Mouse (Mus musculus): ENCODE data around the gene Retreg1. TPM values are rescaled to one million over a fixed set of nuclear protein-coding genes. Genes with fewer than 3 reads are reported as not detected.
"Not testable (repeated sequence)": the region's sequence is repeated elsewhere in the genome, so short reads cannot be mapped to it uniquely, and the experiment has no call there.

Gene Retreg1
- polyA plus RNA-seq, 1 experiment from 2014 or later, result 13.4 TPM

DNA sequence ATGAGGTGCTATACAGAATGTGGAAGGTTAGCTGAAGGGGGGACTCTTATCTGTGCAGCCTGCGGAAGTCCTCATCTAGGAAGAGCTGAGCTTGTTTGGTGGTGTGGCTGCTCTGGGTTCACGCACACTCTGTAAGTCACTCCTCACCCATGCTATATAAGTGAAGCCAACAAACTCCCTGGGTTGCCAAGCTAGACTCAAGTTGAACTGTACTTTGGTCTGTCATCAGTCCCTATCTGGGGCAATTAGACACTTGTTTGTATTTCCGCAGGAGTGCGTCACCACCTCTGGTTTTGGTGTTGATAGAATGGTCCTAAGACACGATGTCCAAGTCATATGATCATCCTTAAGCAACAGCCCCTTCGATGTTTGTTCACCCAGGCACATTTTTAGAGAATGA is 132.8 kb downstream of the Retreg1 start:
- Histone ChIP-seq H3K27ac (ENCODE audit: low read length) (no peak overlapping the region), H3K4me2 (ENCODE audit: low read depth, low read length) (no peak overlapping the region), H3K27me3 (replicated peaks; ENCODE audit: control insufficient read depth, insufficient read depth, low read length) (no peaks in the 10 kb centered on the region), H3K9me3 (ENCODE audit: control insufficient read depth, low read length) (no peaks in the 10 kb centered on the region), H3K36me3 (ENCODE audit: control insufficient read depth, insufficient read depth, low read length) (no peaks in the 10 kb centered on the region), H3K9ac (ENCODE audit: low read depth, low read length) (no peak overlapping the region), H3K4me3 (ENCODE audit: low read length) (no peak overlapping the region), H3K4me1 (ENCODE audit: control insufficient read depth, insufficient read depth, low read length) (no peaks in the 10 kb centered on the region)
- ATAC-seq, result peak; percentile 95
- 76% methylated on average over 6 of the region's 6 CpGs for WGBS

DNA sequence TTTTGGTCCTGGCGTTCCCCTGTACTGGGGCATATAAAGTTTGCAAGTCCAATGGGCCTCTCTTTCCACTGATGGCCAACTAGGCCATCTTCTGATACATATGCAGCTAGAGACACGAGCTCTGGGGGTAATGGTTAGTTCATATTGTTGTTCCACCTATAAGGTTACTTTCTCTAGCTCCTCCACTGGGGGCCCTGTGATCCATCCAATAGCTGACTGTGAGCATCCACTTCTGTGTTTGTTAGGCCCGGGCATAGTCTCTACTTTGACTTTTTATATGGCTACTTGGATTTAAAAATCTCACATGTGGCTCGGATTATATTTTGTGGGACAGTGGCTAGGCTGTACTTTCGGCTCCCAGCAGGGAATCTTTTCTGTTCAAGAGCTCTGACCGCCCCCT is 140.6 kb downstream of the Retreg1 start:
- Histone ChIP-seq H3K9ac (ENCODE audit: low read depth, low read length) (peak overlapping the region; percentile 85), H3K4me3 (ENCODE audit: low read length) (peak overlapping the region; percentile 74), H3K27ac (ENCODE audit: low read length) (peak overlapping the region; percentile 73), H3K4me2 (ENCODE audit: low read depth, low read length) (peak overlapping the region; percentile 73)
- H3K27me3 ChIP-seq (replicated peaks; ENCODE audit: control insufficient read depth, insufficient read depth, low read length); H3K4me1 ChIP-seq (ENCODE audit: control insufficient read depth, insufficient read depth, low read length); H3K36me3 ChIP-seq (ENCODE audit: control insufficient read depth, insufficient read depth, low read length); H3K9me3 ChIP-seq (ENCODE audit: control insufficient read depth, low read length): not testable (repeated sequence)
- WGBS, result 18% methylated on average over 6 of the region's 6 CpGs
- ATAC-seq, result peak; percentile 25

DNA sequence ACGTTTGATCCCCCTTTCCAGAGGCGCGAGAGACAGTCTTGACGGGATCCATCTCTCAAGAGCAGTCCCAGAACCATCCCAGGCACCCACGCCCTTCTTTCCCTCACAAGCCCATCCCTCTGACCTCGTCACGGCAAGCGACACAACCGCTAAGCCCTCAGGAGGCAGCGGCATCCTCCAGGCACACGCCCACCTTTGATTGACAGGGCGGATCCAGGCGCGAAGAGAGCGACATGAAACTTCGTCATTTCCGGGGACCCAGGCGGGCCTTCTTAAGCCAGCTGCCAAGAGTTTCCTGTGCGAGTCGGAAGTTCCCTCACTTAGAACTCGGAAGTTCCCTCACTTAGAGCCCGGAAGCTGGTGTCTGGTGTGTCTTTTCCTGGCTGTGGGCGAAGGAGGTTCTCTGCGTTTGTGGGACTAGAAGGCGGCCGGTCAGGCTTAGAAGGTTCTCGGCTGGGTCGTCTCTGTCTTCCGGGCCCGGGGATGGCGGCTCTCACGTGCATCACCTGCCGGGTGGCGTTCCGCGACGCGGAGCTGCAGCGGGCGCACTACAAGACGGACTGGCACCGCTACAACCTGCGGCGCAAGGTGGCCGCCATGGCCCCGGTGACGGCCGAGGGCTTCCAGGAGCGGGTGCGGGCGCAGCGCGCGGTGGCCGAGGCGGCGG is 141.2 kb downstream of the Retreg1 start, which contains the start of gene Zfp622:
Gene Zfp622 (plus strand): TSS at position 300 of the 667 bp plus-strand sequence.
- H3K36me3 ChIP-seq (ENCODE audit: control insufficient read depth, insufficient read depth, low read length), result no peaks in the 10 kb centered on the region
- peak within 1 kb of the TSS; percentile 85 for H3K9ac ChIP-seq (ENCODE audit: low read depth, low read length)
- no peaks in the 10 kb centered on the region for H3K27me3 ChIP-seq (replicated peaks; ENCODE audit: control insufficient read depth, insufficient read depth, low read length)
- H3K27ac ChIP-seq (ENCODE audit: low read length), result peak within 1 kb of the TSS; percentile 92
- peaks cover 9% of the 10 kb centered on the region for H3K4me1 ChIP-seq (ENCODE audit: control insufficient read depth, insufficient read depth, low read length)
- ATAC-seq, result peak; percentile 97
- peak within 1 kb of the TSS; percentile 74 for H3K4me3 ChIP-seq (ENCODE audit: low read length)
- WGBS, result under 1% methylated on average over 57 of the region's 57 CpGs
- H3K9me3 ChIP-seq (ENCODE audit: control insufficient read depth, low read length), result no peaks in the 10 kb centered on the region
- peak within 1 kb of the TSS; percentile 73 for H3K4me2 ChIP-seq (ENCODE audit: low read depth, low read length)

DNA sequence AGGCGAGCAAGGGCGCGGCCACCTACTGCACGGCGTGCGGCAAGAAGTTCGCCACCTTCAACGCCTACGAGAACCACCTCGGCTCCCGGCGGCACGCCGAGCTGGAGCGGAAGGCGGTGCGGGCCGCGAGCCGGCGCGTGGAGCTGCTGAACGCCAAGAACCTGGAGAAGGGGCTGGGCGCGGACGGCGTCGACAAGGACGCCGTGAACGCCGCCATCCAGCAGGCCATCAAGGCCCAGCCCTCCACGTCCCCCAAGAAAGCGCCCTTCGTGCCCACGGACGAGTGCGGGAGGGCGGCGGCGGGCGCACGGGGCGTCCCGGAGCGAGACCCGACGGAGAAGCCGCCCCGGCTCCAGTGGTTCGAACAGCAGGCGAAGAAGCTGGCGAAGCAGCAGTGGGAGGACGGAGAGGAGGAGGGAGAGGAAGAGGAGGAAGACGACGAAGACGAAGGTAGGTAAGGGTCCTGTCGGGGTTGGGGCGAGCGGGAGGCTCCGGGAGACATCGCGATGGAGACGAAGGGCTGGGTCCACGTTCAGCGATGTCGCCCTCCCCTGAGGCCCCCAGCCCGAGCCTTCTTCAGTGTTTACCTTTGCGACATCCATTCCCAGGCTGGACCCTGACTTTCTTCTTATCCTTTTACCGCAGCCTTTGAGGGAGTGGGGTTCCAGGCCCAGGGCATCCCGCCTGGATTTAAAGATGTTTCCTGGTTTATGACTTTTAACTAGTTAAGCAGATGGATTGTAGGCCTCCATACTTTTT is 141.9 kb downstream of the Retreg1 start:
- H3K4me3 ChIP-seq (ENCODE audit: low read length), result peak overlapping the region; percentile 74
- WGBS, result under 1% methylated on average over 71 of the region's 71 CpGs
- peak overlapping the region; percentile 71 for H3K4me2 ChIP-seq (ENCODE audit: low read depth, low read length)
- no peak; the same call in 1 of the 2 replicates for ATAC-seq
- no peaks in the 10 kb centered on the region for H3K36me3 ChIP-seq (ENCODE audit: control insufficient read depth, insufficient read depth, low read length)
- no peaks in the 10 kb centered on the region for H3K27me3 ChIP-seq (replicated peaks; ENCODE audit: control insufficient read depth, insufficient read depth, low read length)
- H3K9me3 ChIP-seq (ENCODE audit: control insufficient read depth, low read length), result no peaks in the 10 kb centered on the region
- peaks cover 9% of the 10 kb centered on the region for H3K4me1 ChIP-seq (ENCODE audit: control insufficient read depth, insufficient read depth, low read length)
- H3K27ac ChIP-seq (ENCODE audit: low read length), result peak overlapping the region; percentile 92
- peak overlapping the region; percentile 85 for H3K9ac ChIP-seq (ENCODE audit: low read depth, low read length)

DNA sequence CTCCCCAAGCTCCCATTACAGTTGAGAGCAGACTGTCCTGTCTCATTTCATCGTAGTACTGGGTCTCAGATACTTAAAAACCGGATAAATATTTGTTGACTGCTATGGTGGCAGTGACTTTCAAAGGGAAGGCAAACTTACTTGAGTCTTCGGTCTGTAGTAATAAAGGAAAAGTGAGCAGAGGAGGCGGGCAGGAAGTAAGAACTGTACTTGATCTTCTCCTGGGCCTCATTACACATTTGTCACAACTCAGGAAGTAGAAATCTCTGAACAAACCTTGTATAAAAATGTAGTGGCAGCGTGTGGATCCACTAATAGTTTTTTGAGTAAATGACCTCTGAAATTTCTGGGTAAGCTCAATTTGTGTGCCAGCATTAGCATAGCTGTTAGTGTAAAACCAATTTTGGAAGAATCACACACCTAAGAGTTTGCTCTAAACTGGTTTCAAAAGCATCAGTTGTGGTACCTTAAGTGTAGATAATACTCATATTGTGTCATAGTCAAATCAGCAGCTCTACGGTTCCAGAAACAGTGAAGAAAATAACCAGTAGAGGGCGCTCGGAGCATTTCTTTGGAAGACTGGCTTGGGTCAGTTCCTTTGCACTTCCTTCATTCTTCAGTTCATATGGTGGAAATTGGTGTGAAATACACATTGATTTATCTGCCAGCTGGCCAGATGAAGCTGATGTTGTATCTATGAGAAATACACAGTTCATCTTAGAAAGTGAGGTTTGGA is 150.2 kb downstream of the Retreg1 start:
- Histone ChIP-seq H3K9me3 (ENCODE audit: control insufficient read depth, low read length) (no peaks in the 10 kb centered on the region), H3K4me1 (ENCODE audit: control insufficient read depth, insufficient read depth, low read length) (no peaks in the 10 kb centered on the region), H3K9ac (ENCODE audit: low read depth, low read length) (no peak overlapping the region), H3K27me3 (replicated peaks; ENCODE audit: control insufficient read depth, insufficient read depth, low read length) (no peaks in the 10 kb centered on the region), H3K4me2 (ENCODE audit: low read depth, low read length) (no peak overlapping the region), H3K4me3 (ENCODE audit: low read length) (no peak overlapping the region), H3K27ac (ENCODE audit: low read length) (no peak overlapping the region), H3K36me3 (ENCODE audit: control insufficient read depth, insufficient read depth, low read length) (peaks cover 6% of the 10 kb centered on the region)
- peak; percentile 56; the same call in 1 of the 2 replicates for ATAC-seq
- 58% methylated on average over 8 of the region's 8 CpGs for WGBS

DNA sequence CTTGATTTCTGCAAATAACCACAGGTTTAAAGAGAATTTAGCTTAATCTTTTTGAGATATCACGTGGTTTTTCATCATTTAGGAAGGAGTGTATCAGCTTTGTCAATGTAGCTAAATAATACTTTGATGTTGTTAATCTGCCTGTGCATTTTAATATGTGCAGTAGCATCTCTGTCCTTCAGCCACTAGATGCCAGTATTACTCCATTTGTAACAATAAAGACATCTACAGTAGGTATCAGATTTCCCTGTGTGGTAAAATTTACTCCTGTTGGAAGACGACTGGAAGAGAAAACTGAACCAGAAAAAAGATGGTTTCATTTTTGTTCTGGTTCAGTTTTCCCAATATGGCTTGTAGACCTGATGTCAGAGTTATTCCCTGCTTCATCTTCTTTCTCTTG is 152.5 kb downstream of the Retreg1 start:
- no peak for ATAC-seq
- Histone ChIP-seq H3K4me1 (ENCODE audit: control insufficient read depth, insufficient read depth, low read length) (no peaks in the 10 kb centered on the region), H3K9me3 (ENCODE audit: control insufficient read depth, low read length) (no peaks in the 10 kb centered on the region), H3K27ac (ENCODE audit: low read length) (no peak overlapping the region), H3K36me3 (ENCODE audit: control insufficient read depth, insufficient read depth, low read length) (peaks cover 6% of the 10 kb centered on the region), H3K4me3 (ENCODE audit: low read length) (no peak overlapping the region), H3K27me3 (replicated peaks; ENCODE audit: control insufficient read depth, insufficient read depth, low read length) (no peaks in the 10 kb centered on the region), H3K4me2 (ENCODE audit: low read depth, low read length) (no peak overlapping the region), H3K9ac (ENCODE audit: low read depth, low read length) (no peak overlapping the region)
- 48% methylated on average over 2 of the region's 2 CpGs for WGBS

DNA sequence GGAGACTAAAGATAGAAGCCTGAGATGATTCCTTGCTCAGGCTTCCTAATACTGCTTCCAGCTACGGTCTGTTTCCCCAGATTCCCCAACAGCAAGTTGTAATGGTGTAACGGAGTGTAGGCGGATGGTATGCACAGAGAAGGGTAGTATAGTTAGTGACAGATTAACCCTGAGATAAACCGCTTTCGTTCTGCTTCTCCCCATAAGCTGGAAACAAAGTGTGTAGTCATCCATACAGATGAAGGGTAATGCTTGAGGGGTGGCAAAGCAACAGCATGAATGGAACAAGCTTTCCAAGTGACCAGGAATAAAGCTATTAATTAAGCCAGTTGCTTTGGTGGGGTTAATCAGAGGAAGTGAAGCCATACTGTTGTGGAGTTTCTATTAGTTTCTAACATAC is 156.6 kb downstream of the Retreg1 start:
- not testable (repeated sequence) for H3K4me1 ChIP-seq (ENCODE audit: control insufficient read depth, insufficient read depth, low read length); H3K4me3 ChIP-seq (ENCODE audit: low read length); H3K27me3 ChIP-seq (replicated peaks; ENCODE audit: control insufficient read depth, insufficient read depth, low read length); H3K27ac ChIP-seq (ENCODE audit: low read length); H3K9ac ChIP-seq (ENCODE audit: low read depth, low read length); ATAC-seq; H3K4me2 ChIP-seq (ENCODE audit: low read depth, low read length); H3K36me3 ChIP-seq (ENCODE audit: control insufficient read depth, insufficient read depth, low read length); H3K9me3 ChIP-seq (ENCODE audit: control insufficient read depth, low read length)
- WGBS, result 57% methylated on average over 5 of the region's 5 CpGs

DNA sequence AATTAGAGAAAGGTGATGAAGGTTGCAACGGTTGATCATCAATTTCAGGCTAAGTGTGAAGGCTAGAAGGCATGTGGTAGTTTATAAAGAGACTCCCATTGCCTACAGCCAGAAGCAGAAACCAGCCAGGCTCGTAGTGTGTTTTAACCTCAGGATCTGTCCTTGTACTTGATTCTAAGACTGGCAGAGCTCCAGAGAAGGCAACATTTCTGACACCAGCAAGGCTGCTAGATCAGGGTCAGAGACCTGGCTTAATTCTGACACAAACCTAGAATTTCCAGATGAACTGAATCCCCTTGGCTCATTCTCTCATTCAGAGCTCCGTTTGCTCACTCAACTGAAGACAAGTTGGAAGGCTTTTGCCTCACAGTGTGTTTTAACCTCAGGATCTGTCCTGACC is 165.6 kb downstream of the Retreg1 start:
- ATAC-seq, result no peak
- 83% methylated on average over 3 of the region's 3 CpGs for WGBS
- Histone ChIP-seq H3K4me1 (ENCODE audit: control insufficient read depth, insufficient read depth, low read length) (no peaks in the 10 kb centered on the region), H3K36me3 (ENCODE audit: control insufficient read depth, insufficient read depth, low read length) (no peaks in the 10 kb centered on the region), H3K4me2 (ENCODE audit: low read depth, low read length) (no peak overlapping the region), H3K9me3 (ENCODE audit: control insufficient read depth, low read length) (no peaks in the 10 kb centered on the region), H3K27me3 (replicated peaks; ENCODE audit: control insufficient read depth, insufficient read depth, low read length) (no peaks in the 10 kb centered on the region), H3K4me3 (ENCODE audit: low read length) (no peak overlapping the region), H3K9ac (ENCODE audit: low read depth, low read length) (no peak overlapping the region), H3K27ac (ENCODE audit: low read length) (no peak overlapping the region)

DNA sequence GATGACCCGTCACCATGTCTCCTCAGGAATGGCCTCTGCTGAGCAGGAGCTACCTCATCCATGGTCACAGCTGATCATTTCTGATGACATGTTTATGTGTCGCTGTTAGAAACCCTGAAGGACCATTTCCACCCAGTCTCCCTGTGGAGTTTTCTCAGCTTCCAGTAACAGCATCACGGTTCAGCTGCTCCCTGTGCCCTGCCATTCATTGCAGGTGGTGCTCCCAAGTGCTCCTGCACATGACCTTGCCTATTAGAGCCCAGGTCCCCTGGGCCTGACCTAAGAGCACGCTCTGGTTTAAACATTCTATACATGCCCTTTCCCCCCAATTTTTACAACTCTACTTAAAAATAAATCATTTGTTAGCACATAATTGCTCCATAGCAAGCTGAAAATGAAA is 169.9 kb downstream of the Retreg1 start:
- no peaks in the 10 kb centered on the region for H3K27me3 ChIP-seq (replicated peaks; ENCODE audit: control insufficient read depth, insufficient read depth, low read length)
- H3K36me3 ChIP-seq (ENCODE audit: control insufficient read depth, insufficient read depth, low read length), result no peaks in the 10 kb centered on the region
- H3K4me1 ChIP-seq (ENCODE audit: control insufficient read depth, insufficient read depth, low read length), result no peaks in the 10 kb centered on the region
- no peak overlapping the region for H3K9ac ChIP-seq (ENCODE audit: low read depth, low read length)
- WGBS, result 73% methylated on average over 4 of the region's 4 CpGs
- no peak overlapping the region for H3K4me3 ChIP-seq (ENCODE audit: low read length)
- H3K27ac ChIP-seq (ENCODE audit: low read length), result no peak overlapping the region
- no peak overlapping the region for H3K4me2 ChIP-seq (ENCODE audit: low read depth, low read length)
- no peaks in the 10 kb centered on the region for H3K9me3 ChIP-seq (ENCODE audit: control insufficient read depth, low read length)
- no peak for ATAC-seq
